Mouse (Mus musculus) lung, postnatal 25 days (tissue): ENCODE results near the gene Nudt16l1.
A peak's percentile ranks its signal among the peaks of the same experiment; 100 is the strongest.

Source experiments
- DNase-seq: peaks from one replicate; pipeline ENCODE4 v3.0.0; 2022; ENCODE audit warnings: low spot score

Gene Nudt16l1

DNA sequence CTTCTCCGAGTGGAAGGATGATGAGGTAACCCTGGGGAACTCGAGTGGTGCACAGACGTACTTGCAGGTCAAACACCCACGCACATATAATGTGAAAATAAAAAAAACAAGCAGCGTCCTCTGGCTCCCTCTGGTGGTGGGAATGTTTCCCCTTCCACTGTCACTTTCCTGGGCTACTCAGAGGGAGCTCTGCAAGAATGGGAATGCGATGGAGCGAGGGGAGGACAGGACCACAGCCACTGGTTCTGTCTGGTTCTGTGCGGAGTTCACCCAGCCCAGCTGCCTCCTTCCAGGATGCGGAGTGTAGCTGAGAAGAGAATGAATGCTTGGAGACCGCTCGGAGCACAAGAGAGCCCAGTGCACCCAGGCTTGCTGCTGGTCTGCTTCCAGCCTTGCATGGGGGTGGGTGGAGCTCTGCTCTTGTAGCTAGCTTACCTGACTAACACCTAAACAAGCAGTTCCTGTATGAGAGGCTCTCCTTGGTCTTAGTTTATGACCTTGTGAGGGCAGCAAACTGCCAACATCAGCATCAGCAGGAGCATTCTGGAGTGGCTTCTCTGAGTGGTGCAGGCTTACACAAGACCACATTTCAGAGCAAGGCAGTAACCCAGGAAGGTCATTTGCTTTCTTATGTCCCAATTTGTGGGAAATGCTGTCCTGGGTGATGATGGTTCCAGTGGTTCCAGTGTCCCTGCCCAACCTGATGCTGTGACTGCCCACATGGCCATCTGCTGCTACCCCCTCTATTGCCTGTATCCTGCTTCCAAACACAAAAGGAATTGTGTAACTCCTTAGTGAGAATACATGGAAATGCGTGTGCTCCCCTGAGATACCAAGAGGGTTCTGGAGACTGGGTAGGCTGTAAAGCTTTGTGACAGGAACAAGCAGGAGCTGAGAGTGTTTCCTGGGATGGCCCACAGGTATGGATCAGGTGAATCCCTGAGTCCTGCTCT, 24.5 kb upstream of the Nudt16l1 start:
- DNase-seq: peak; percentile 91

- no peak for DNase-seq
These were observed 22.6 kb upstream of the Nudt16l1 start for GRCm38 (mm10) chr16:4915931-4916330.

DNA sequence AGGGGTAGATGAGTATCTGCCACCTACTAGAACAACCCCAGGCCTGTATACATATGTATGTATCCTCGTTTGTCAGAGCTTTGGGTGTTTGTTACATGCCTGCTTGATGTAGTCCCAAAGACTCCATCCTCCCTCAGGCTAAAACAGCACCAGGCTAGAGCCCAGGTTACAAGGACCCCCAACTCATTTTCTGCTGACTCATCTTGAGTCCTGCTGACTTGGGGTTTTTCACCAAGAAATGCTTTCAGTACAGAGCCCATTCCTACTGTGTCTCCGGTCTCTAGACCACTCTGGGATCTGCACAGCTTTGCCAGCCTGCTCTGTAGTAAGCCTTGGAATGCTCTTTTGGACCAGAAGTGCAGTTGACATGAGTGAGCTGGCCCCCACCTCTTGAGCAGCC, 22.0 kb upstream of the Nudt16l1 start:
- DNase-seq: no peak

- no peak for DNase-seq
These were observed 18.0 kb upstream of the Nudt16l1 start for GRCm38 (mm10) chr16:4920556-4920955.

DNA sequence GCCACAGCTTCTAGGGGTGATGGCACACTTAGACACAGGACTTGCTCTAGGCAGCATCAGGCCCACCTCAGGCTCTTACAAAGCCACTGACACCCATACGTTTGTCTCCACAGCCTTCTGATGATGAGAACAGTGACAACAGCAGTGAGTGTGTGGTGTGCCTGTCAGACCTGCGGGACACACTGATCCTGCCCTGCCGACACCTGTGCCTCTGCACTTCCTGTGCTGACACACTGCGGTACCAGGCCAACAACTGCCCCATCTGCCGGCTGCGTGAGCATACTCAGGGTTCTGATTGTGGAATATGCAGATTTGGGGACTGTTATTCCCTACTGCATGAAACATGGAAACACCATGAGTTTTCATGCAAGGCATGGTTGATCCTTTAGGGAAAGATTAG, 16.1 kb upstream of the Nudt16l1 start:
- DNase-seq: no peak

DNA sequence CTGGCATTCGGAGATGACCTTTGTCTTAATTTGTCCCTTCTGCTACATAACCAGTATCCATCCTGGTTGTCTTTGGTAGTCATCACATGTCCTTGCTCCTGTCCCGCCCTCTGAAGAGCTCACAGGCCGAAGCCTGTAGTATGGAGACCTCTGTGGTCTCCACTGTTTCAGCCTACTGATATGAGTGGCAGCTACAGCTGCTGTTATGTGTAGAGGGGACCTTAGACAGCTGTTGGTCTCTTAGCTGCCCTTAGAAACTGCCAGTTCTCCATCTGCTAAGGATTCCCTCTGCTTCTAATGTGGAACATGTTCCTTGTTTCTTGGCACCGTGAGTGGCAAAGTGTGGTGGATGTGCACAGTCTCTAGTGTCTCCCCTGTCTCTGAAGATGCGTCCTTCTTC, 14.6 kb upstream of the Nudt16l1 start:
- no peak for DNase-seq

DNA sequence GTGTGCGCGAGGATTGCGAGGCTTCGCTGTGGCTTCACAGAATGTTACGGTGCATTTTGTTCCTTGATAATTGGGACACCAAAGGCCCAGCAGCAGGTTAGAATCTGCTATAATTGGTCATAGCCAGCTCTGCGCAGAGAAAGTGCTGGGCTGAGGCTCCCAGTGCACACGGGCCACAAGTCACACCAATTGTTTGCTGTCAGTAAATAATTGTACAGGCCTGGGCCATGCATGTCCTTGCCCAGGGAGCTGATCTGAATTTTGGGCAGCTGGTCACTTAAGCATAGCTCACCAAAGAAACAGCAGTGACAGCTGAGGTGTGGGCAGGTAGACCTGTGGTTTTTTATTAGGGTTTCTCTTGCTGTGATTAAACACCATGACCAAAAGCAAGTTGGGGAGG, 10.6 kb upstream of the Nudt16l1 start:
- no peak for DNase-seq

DNA sequence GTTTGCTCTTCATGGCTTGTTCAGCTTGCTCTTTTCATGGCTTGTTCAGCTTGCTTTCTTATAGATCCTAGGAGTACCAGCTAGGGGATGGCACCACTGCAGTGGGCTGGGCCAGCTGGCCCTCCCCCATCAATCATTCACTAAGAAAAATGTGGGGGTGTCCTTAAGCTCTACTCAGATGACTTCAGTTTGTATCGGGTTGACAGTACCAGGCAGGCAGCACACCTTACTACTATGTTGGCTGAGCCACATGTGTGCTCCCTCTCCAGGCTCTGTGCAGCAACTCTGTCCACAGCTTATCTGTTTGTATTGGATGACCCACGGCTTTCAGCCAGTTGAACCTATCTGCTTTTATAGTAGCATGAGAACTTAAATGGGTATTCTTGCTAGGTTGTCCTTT, 10.1 kb upstream of the Nudt16l1 start:
- DNase-seq: no peak

DNA sequence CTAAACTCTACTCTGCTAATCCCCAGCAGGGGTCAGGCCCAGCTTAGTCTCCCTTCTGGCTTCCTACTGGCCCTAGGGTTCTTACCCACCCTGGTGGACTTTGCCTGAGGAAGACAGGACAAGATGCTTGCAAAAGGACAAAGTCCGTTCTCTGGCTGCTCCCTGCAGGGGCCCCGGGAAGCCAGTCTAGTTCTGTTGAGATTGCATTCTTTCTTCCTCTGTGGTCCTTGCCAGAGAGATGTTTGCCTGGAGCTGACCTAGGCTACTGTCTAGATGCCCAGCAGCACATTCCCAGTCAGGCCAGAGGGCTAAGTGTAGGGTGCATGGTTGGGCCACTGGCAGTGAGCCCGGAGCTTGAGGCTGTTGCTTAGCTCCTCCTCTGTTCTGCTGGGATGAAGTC, 6.1 kb upstream of the Nudt16l1 start:
- DNase-seq: no peak

DNA sequence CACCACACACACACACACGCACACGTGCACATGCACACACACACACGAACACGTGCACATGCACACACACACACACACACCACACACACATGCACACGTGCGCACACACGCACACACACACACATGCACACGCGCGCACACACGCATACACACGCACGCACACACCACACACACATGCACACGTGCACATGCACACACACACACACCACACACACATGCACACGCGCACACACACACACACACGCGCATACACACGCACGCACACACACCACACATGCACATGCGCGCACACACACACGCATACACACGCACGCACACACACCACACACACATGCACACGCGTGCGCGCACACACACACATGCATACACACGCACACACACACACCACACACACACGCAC, 3.1 kb upstream of the Nudt16l1 start:
- no peak for DNase-seq

DNA sequence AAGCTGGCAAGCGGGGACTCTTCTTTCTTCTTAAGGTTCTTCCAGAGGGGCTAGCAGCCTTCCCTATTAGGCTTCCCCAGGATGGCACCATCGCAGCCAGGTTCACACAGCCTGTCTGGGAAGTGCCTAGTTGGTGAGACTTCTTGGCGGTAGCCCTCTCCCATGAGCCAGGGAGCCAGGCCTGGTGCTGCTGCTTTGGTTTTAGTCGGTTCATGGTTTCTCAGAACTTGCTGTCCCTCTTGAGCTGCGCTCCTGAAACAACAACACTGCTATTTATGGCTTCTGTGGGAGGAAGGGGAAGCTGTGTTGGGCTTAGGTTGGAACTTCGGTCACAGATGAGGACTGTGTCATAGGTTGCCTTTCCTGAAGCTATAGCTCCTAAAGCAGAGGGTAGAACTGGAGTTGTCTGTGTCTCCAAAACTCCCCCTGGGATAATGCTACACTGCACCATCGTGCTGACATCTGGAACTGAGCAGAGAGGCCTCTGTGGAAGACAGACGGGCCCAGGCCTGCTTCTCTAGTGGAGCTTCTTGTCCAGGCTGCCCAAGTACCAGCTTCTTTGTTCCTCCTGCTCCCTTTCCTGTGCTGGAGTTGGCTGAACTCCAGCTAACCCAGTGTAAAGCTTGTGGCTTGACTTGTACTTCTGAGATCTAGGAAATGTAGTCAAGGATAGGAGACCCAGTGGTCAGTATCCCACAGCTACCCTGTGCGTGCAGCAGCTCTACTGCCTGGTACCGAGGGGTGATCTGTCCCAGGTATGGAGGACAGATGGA, 2.4 kb upstream of the Nudt16l1 start:
- DNase-seq: no peak

- DNase-seq: no peak
These were observed 990 bp upstream of the Nudt16l1 start for GRCm38 (mm10) chr16:4937351-4938190.

GRCm38 (mm10) chr16:4938989-4939388, 428 bp downstream of the Nudt16l1 start:
- peak; percentile 96 for DNase-seq

GRCm38 (mm10) chr16:4939412-4939811, 851 bp downstream of the Nudt16l1 start:
- DNase-seq: no peak

DNA sequence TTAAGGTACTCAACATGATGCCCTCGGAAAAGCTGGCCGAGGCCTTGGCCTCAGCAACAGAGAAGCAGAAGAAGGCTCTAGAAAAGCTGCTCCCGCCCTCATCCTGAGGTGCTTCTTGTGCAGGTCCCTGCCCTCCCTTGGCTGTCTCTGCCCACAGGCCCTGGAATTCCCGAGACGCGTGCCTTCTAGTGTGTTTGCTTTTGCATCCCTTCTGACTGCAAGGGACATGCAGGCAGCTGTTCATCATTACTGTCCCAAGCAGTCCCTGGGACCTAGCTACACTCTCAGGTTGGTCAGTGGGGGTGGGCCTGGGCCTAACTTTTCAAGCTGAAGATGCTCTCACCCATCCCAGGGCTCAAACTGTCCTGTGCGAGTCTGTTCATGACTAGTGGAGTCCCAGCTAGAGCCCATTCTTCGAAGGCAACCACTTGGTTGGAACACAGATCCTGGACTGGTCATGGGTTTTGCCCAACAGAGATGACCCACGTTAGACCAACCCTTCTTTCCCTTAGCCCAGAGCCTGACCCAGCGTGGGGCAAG, 1.8 kb downstream of the Nudt16l1 start:
- peak; percentile 8 for DNase-seq

GRCm38 (mm10) chr16:4941016-4941415, 2.5 kb downstream of the Nudt16l1 start:
- no peak for DNase-seq

DNA sequence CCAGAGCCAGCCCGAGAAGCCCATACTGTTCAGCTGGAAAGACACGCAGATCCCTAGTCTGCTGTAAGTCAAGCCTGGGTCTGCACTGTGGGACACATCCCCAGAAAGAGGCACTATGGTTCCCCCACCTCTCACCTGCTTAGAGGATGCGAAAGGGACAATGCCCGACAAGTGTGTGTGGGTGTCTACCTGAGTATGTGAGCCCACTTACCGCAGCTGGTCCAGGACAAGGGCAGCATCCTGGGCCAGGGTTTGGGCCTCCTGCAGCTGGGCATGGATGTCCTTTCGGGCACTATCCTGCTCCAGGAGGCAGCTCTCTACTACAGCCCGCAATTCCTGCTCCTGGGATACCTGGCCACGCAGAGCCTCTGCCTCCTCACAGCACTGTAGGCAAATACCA, 4.3 kb downstream of the Nudt16l1 start:
- no peak for DNase-seq

DNA sequence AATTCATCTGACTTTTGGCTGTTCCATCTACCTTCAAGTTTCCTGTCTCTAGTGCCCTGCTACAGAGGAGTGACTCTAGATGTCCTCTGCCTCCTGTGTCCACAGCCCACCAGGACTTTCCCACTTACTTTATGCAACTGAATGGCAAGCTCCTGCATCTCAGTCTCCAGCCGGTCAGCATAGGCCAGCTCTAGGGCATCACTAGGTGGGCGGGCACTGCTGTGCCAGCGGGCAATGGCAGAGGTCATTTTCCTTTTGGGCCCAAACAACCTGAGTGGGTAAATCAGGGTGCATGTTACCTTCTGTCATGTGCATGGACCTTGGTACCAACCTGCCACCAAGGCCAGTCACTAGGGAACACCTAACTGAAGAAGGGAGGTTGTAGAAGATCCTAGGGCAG, 4.9 kb downstream of the Nudt16l1 start:
- DNase-seq: no peak

DNA sequence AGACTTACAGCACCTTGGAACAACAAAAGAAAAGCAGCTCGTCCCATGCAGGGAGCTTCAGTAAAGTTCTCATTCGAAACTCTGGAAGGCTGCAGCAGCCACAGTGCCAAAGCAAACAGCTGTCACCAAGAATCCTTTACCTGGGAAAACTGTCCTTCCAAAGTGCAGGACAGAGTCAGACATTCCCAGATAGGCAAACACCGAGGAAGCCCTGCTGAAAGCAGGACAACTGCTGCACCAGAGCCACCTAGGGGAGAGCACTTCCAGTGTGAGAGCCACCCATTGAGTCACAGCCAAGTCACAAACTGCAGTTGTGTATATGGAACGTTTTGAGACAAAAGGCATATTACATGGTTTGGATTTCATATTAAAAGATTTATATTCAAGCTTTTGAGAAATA, 6.9 kb downstream of the Nudt16l1 start:
- DNase-seq: no peak

GRCm38 (mm10) chr16:4946155-4946554, 7.6 kb downstream of the Nudt16l1 start:
- no peak for DNase-seq

DNA sequence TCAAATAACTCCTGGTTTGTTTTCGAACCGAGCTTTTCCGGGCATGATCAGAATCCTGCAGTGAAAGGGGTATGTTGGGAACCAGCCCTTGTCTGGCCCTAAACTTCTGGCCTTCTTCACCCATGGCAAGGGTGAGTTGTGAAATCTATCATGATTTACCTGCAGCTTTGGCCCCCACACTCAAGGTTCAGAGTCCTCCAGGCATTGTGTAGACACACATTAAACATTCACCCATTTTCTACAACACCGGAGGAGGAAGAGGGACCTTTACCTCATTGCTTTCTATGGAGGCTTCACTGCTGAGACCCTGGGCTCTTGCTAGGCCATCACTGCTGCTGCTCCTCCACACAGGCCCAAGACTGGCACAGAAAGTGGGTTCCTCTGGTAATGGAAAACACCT, 8.8 kb downstream of the Nudt16l1 start:
- no peak for DNase-seq

DNA sequence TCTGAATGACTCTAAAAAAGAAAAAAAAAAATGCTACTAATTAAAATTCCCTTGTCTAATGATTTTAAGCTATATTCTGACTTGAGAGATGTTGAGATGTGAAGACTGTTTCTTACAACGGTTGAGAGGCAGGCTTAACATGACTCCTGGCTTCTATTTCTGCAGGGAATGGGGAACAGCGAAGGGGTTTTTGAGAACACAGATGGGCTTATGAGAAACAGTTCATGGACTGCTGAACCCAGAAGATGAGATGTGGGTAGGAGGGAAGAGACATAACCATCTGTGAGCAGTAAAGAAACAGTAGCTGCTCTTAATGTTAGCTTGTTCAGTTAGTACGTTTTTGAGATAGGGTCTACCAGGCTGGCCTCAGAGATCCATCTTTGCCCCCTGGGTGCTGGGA, 18.0 kb downstream of the Nudt16l1 start:
- no peak for DNase-seq
